Mouse (Mus musculus) spleen, adult 2 months (tissue): Measurements from ENCODE around the gene Ccr10. TPM values are rescaled to one million over a fixed set of nuclear protein-coding genes. Genes with fewer than 3 reads are reported as not detected.

Source experiments
- DNase-seq, 2 experiments: peaks; one replicate each; pipeline versions ENCODE4 v3.0.0 to v3.0.0-alpha.2; 2012 to 2021; ENCODE audit warnings: low spot score in 2 of 2, low read depth in 1 of 2
- H3K27ac ChIP-seq: fragments of 200-500 bp; 2 replicates; pipeline ENCODE4 v1.5.1; 2012; ENCODE audit warnings: low read length, inconsistent platforms; ENCODE audit not compliant: insufficient read depth
- H3K27me3 ChIP-seq: fragments of 200-500 bp; 2 replicates; pipeline ENCODE4 v1.6.1; 2012; ENCODE audit warnings: mild to moderate bottlenecking, moderate library complexity, low read length, inconsistent platforms; ENCODE audit not compliant: control insufficient read depth, insufficient read depth
- H3K36me3 ChIP-seq: fragments of 200-500 bp; 2 replicates; pipeline ENCODE4 v1.6.1; 2012; ENCODE audit warnings: mild to moderate bottlenecking, low read length, inconsistent platforms; ENCODE audit not compliant: control insufficient read depth, insufficient read depth
- H3K4me1 ChIP-seq: fragments of 200-500 bp; 2 replicates; pipeline ENCODE4 v1.6.1; 2011; ENCODE audit warnings: inconsistent platforms; ENCODE audit not compliant: control insufficient read depth, insufficient read depth, insufficient read length
- H3K4me3 ChIP-seq: fragments of 200-500 bp; 2 replicates; pipeline ENCODE4 v1.5.1; 2011; ENCODE audit warnings: mild to moderate bottlenecking, inconsistent platforms; ENCODE audit not compliant: insufficient read depth, insufficient read length; ENCODE audit errors: extremely low read depth
- CTCF ChIP-seq: fragments of 200-500 bp; IDR thresholded peaks from 2 replicates; pipeline ENCODE4 v1.5.1; 2011; ENCODE audit warnings: mild to moderate bottlenecking, inconsistent platforms; ENCODE audit not compliant: insufficient read depth, insufficient read length, insufficient replicate concordance; ENCODE audit errors: extremely low read depth
- POLR2A ChIP-seq: fragments of 200-500 bp; IDR thresholded peaks from 2 replicates; pipeline ENCODE4 v1.6.1; 2011; ENCODE audit warnings: low read depth, low read length, inconsistent platforms
- whole genome bisulfite sequencing: fragments of 180-500 bp; shearing (Covaris S2); methylation state at CpG from one replicate; pipeline ENCODE4 v1.1.7; 2018; 5-methylcytosine and 5-hydroxymethylcytosine counted together
- polyA plus RNA-seq: library from polyadenylated mRNA; depleted of rRNA; stranded (reverse); fragments of >200 nt; gene quantifications from 2 replicates; pipeline ENCODE4 v1.2.3, GENCODE M21; 2012

Gene Ccr10
- polyA plus RNA-seq, 1 experiment, result 1.6 TPM

- Histone ChIP-seq H3K27ac (no peak overlapping the region), H3K36me3 (no peaks in the 10 kb centered on the region), H3K4me3 (no peak overlapping the region), H3K4me1 (peaks cover 4% of the 10 kb centered on the region; the same call in 1 of the 2 replicates), H3K27me3 (no peaks in the 10 kb centered on the region)
- DNase-seq, result no peak
- no peak for TF ChIP-seq CTCF
- no peak for TF ChIP-seq POLR2A
Measured at GRCm38 (mm10) chr11:101154648-101155047, 20.6 kb downstream of the Ccr10 start.

- no peak for DNase-seq
- no peak for TF ChIP-seq POLR2A
- no peak for TF ChIP-seq CTCF
- no peak overlapping the region for H3K27ac ChIP-seq
- no peaks in the 10 kb centered on the region for H3K36me3 ChIP-seq
- H3K4me3 ChIP-seq, result no peak overlapping the region
- WGBS, result 85% methylated on average over 1 of the region's 1 CpGs
- no peaks in the 10 kb centered on the region for H3K27me3 ChIP-seq
- peaks cover 4% of the 10 kb centered on the region; the same call in 1 of the 2 replicates for H3K4me1 ChIP-seq
Measured at GRCm38 (mm10) chr11:101152825-101153224, 22.4 kb downstream of the Ccr10 start.

- H3K36me3 ChIP-seq, result no peaks in the 10 kb centered on the region
- DNase-seq, result no peak
- no peak overlapping the region for H3K4me3 ChIP-seq
- no peak overlapping the region for H3K27ac ChIP-seq
- H3K27me3 ChIP-seq, result no peaks in the 10 kb centered on the region
- peaks cover 2% of the 10 kb centered on the region; the same call in 1 of the 2 replicates for H3K4me1 ChIP-seq
- WGBS, result 65% methylated on average over 2 of the region's 2 CpGs
- no peak for TF ChIP-seq CTCF
- TF ChIP-seq POLR2A, result no peak
Measured at GRCm38 (mm10) chr11:101151063-101151462, 24.2 kb downstream of the Ccr10 start.

GRCm38 (mm10) chr11:101149178-101150105, 25.8 kb downstream of the Ccr10 start:
- WGBS, result 54% methylated on average over 9 of the region's 9 CpGs
- H3K27ac ChIP-seq, result no peak overlapping the region
- no peaks in the 10 kb centered on the region for H3K36me3 ChIP-seq
- H3K27me3 ChIP-seq, result no peaks in the 10 kb centered on the region
- TF ChIP-seq POLR2A, result no peak
- H3K4me1 ChIP-seq, result no peaks in the 10 kb centered on the region
- H3K4me3 ChIP-seq, result no peak overlapping the region
- DNase-seq, result no peak

- TF ChIP-seq POLR2A (no peak), CTCF (no peak)
- WGBS, result 77% methylated on average over 10 of the region's 10 CpGs
- Histone ChIP-seq H3K27me3 (no peaks in the 10 kb centered on the region), H3K36me3 (no peaks in the 10 kb centered on the region), H3K27ac (no peak overlapping the region), H3K4me1 (no peaks in the 10 kb centered on the region), H3K4me3 (no peak overlapping the region)
- DNase-seq, result no peak
Measured at GRCm38 (mm10) chr11:101148751-101149150, 26.5 kb downstream of the Ccr10 start.

GRCm38 (mm10) chr11:101146377-101146776, 28.9 kb downstream of the Ccr10 start:
- Histone ChIP-seq H3K36me3 (no peaks in the 10 kb centered on the region), H3K4me3 (no peak overlapping the region), H3K27me3 (no peaks in the 10 kb centered on the region), H3K4me1 (no peaks in the 10 kb centered on the region), H3K27ac (no peak overlapping the region)
- WGBS, result 83% methylated on average over 10 of the region's 10 CpGs
- TF ChIP-seq POLR2A, result no peak
- TF ChIP-seq CTCF, result no peak
- no peak for DNase-seq
